Mouse (Mus musculus): ENCODE results near the gene Mfap3. TPM values are rescaled to one million over a fixed set of nuclear protein-coding genes. Genes with fewer than 3 reads are reported as not detected.

Mfap3 gene
- polyA plus RNA-seq, 1 experiment from 2014 or later = 42.5 TPM

DNA sequence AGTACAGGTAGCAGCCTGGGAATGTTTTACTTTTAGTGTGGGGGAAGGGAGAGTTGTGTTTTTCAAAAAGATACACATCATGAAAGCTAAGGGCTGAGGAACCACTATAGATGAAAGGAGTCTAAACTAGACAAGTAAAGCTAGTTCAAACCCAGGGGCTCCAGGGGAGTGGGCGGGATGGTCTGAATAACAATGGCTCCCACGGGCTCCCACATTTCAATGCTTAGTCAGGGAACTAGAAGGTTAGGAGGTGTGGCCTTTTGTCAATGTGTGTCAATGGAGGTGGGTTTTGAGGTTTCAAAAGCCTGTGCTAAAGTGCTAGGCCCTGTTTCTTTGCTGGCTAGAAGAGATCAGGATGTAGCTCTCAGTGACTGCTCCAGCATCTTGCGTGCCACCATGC is 20.8 kb upstream of the Mfap3 start:
- peaks cover 32% of the 10 kb centered on the region for H3K36me3 ChIP-seq (ENCODE audit: control insufficient read depth, insufficient read depth, low read length)

DNA sequence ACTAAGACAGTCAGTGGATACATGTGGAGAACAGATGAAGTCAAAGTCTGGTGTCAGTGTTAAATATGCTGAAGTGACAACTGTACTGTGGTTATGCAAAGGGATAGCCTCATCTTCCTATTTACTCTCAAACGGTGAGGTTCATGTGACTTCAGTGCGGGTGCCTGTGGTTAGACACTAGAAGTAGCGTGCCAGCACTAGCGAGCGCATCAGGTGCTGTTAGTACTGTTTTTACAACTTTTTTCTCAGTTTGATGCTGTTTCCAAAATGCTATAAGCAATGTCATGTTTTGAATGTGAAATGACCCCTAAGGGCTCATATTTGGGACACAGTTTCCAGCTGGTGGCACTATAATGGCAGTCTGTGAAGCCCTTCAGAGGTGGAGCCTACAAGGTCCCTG is 20.2 kb upstream of the Mfap3 start:
- Histone ChIP-seq H3K4me2 (ENCODE audit: low read depth, low read length) (no peak overlapping the region), H3K27me3 (ENCODE audit: control insufficient read depth, insufficient read depth, low read depth, low read length) (no peaks in the 10 kb centered on the region), H3K9me3 (ENCODE audit: control insufficient read depth, low read length) (no peaks in the 10 kb centered on the region), H3K9ac (ENCODE audit: low read length) (no peak overlapping the region), H3K36me3 (ENCODE audit: control insufficient read depth, insufficient read depth, low read length) (peaks cover 28% of the 10 kb centered on the region), H3K27ac (ENCODE audit: low read length) (no peak overlapping the region), H3K4me3 (ENCODE audit: low read length) (no peak overlapping the region), H3K4me1 (replicated peaks; ENCODE audit: control insufficient read depth, insufficient read depth, low read length) (no peaks in the 10 kb centered on the region)
- WGBS = 91% methylated on average over 5 of the region's 5 CpGs
- no peak for ATAC-seq (ENCODE audit: low read depth)

More for the DNA sequence above, 20.8 kb upstream of the Mfap3 start:
- no peaks in the 10 kb centered on the region for H3K4me1 ChIP-seq (replicated peaks; ENCODE audit: control insufficient read depth, insufficient read depth, low read length)
- H3K9me3 ChIP-seq (ENCODE audit: control insufficient read depth, low read length) = no peaks in the 10 kb centered on the region
- no peaks in the 10 kb centered on the region for H3K27me3 ChIP-seq (ENCODE audit: control insufficient read depth, insufficient read depth, low read depth, low read length)
- H3K9ac ChIP-seq (ENCODE audit: low read length) = no peak overlapping the region
- H3K4me2 ChIP-seq (ENCODE audit: low read depth, low read length) = no peak overlapping the region
- H3K27ac ChIP-seq (ENCODE audit: low read length) = no peak overlapping the region
- no peak for ATAC-seq (ENCODE audit: low read depth)
- WGBS = 75% methylated on average over 3 of the region's 3 CpGs
- no peak overlapping the region for H3K4me3 ChIP-seq (ENCODE audit: low read length)

DNA sequence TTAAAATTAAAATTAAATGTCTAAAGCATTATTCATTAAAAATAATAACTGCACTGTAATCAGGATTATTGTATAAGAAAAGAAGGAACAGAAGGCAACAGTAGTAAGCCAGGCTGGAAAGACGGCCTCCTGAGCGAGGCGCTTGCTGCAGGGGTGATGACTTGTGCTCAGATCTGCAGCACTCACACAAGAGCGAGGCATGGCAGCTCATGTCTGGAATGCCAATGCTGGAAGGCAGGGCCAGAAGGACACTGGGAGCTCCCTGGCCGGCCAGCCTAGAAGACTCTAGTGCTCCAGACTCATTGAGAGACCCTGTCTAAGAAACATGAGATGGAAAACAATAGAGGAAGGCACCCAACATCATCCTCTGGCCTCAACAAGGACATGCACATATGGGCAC is 15.3 kb upstream of the Mfap3 start:
- no peak overlapping the region for H3K27ac ChIP-seq (ENCODE audit: low read length)

DNA sequence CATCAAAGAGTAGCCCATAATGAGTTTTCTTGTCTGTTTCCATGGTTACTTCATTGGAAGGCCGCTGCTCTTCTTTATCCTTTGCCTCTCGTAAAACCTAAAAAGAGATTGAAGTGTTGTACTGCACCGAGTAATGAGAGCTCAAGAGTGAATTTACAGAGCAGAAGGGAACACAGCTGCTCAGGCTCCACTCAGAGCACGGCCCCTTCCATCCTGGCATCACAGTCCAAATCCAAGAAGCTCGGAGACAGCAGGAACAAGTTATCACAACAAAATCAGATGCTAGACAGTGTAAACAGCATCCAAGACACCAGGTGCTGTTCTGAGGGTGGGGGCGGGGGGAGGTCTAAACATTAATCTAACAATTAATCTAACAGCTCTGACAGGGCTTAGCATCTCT is 11.6 kb upstream of the Mfap3 start:
- Histone ChIP-seq H3K27ac (ENCODE audit: low read length) (no peak overlapping the region), H3K9ac (ENCODE audit: low read length) (no peak overlapping the region), H3K4me2 (ENCODE audit: low read depth, low read length) (no peak overlapping the region), H3K9me3 (ENCODE audit: control insufficient read depth, low read length) (no peaks in the 10 kb centered on the region), H3K4me1 (replicated peaks; ENCODE audit: control insufficient read depth, insufficient read depth, low read length) (no peaks in the 10 kb centered on the region), H3K4me3 (ENCODE audit: low read length) (no peak overlapping the region), H3K27me3 (ENCODE audit: control insufficient read depth, insufficient read depth, low read depth, low read length) (no peaks in the 10 kb centered on the region), H3K36me3 (ENCODE audit: control insufficient read depth, insufficient read depth, low read length) (peaks cover 29% of the 10 kb centered on the region)
- ATAC-seq (ENCODE audit: low read depth) = no peak
- 74% methylated on average over 6 of the region's 6 CpGs for WGBS

More for the DNA sequence above, 15.3 kb upstream of the Mfap3 start:
- H3K4me1 ChIP-seq (replicated peaks; ENCODE audit: control insufficient read depth, insufficient read depth, low read length) = no peaks in the 10 kb centered on the region
- 88% methylated on average over 5 of the region's 5 CpGs for WGBS
- no peaks in the 10 kb centered on the region for H3K9me3 ChIP-seq (ENCODE audit: control insufficient read depth, low read length)
- no peak overlapping the region for H3K4me2 ChIP-seq (ENCODE audit: low read depth, low read length)
- no peaks in the 10 kb centered on the region for H3K27me3 ChIP-seq (ENCODE audit: control insufficient read depth, insufficient read depth, low read depth, low read length)
- peaks cover 19% of the 10 kb centered on the region for H3K36me3 ChIP-seq (ENCODE audit: control insufficient read depth, insufficient read depth, low read length)
- no peak overlapping the region for H3K4me3 ChIP-seq (ENCODE audit: low read length)
- no peak overlapping the region for H3K9ac ChIP-seq (ENCODE audit: low read length)
- no peak for ATAC-seq (ENCODE audit: low read depth)

DNA sequence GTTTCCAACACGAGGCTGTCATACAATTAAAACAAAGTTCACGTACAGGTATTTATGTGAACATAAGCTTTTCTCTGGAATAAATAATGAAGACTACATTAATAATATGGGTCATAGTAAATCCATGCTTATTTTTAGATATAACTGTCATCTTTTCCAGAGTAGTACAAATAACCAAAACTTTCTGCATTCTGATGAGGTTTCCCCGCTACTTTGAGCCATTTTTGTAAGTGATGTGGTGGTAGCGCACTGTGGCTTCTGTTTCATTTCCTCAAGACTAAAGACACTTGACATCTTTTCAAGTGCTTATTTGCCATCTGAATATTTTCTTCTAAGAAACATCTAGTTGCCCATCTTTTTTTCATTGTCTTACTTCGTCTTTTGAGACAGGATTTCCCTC is 3.2 kb upstream of the Mfap3 start:
- no peak overlapping the region for H3K4me2 ChIP-seq (ENCODE audit: low read depth, low read length)
- ATAC-seq (ENCODE audit: low read depth) = no peak
- WGBS = 84% methylated on average over 5 of the region's 5 CpGs
- H3K36me3 ChIP-seq (ENCODE audit: control insufficient read depth, insufficient read depth, low read length) = peaks cover 18% of the 10 kb centered on the region
- no peaks in the 10 kb centered on the region for H3K9me3 ChIP-seq (ENCODE audit: control insufficient read depth, low read length)
- H3K27me3 ChIP-seq (ENCODE audit: control insufficient read depth, insufficient read depth, low read depth, low read length) = no peaks in the 10 kb centered on the region
- H3K27ac ChIP-seq (ENCODE audit: low read length) = no peak overlapping the region
- H3K4me1 ChIP-seq (replicated peaks; ENCODE audit: control insufficient read depth, insufficient read depth, low read length) = peaks cover 12% of the 10 kb centered on the region
- no peak overlapping the region for H3K9ac ChIP-seq (ENCODE audit: low read length)
- H3K4me3 ChIP-seq (ENCODE audit: low read length) = no peak overlapping the region

DNA sequence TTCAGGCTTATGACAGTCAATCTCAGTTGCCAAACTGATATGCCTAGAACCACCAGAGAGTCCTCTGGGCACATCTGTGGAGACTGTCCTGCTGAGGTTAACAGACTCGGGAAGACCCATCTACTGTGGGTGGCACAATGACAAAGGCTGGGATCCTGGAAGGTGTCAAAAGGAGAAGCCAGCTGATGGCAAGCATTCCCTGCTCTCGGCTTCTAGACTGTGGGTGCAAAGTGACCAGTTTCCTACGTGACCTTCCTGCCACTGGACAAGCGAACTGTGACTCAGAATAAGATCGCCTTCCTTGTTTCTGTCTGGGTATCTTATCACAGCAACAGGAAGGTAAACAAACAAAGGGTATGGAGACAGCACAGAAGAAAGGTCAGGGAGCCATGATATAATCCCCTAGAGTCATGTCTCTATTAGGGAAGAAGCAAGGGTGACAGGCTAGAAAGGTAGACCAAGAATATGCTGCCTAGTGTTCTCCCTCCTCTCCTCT is 1.5 kb upstream of the Mfap3 start:
- Histone ChIP-seq H3K36me3 (ENCODE audit: control insufficient read depth, insufficient read depth, low read length) (peaks cover 5% of the 10 kb centered on the region), H3K4me3 (ENCODE audit: low read length) (no peak overlapping the region), H3K4me1 (replicated peaks; ENCODE audit: control insufficient read depth, insufficient read depth, low read length) (peaks cover 12% of the 10 kb centered on the region), H3K4me2 (ENCODE audit: low read depth, low read length) (peak overlapping the region; percentile 67), H3K27ac (ENCODE audit: low read length) (no peak overlapping the region), H3K9ac (ENCODE audit: low read length) (no peak overlapping the region), H3K9me3 (ENCODE audit: control insufficient read depth, low read length) (no peaks in the 10 kb centered on the region), H3K27me3 (ENCODE audit: control insufficient read depth, insufficient read depth, low read depth, low read length) (no peaks in the 10 kb centered on the region)
- WGBS = 28% methylated on average over 5 of the region's 5 CpGs
- no peak for ATAC-seq (ENCODE audit: low read depth)

DNA sequence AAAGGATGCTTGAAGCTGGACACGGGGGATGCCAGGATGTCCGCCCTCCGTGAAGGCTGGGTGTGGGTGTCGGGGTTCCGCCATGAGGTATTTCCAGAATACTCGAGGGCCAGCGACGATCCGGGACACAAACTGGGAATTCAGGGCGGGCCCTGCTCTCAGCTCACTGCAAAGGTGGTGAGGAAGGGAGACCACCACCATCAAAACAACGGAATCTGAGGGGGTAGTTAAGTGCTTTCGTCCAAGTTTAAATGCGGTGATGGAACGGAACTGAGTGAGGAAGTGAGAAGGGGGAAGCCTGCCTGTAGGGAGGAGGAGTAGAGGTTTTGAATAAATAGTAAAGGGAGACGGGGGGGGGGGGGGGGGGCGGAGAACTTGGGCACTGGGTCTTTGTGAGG is 286 bp downstream of the Mfap3 start:
- H3K36me3 ChIP-seq (ENCODE audit: control insufficient read depth, insufficient read depth, low read length) = no peaks in the 10 kb centered on the region
- peak overlapping the region; percentile 91 for H3K9ac ChIP-seq (ENCODE audit: low read length)
- H3K9me3 ChIP-seq (ENCODE audit: control insufficient read depth, low read length) = no peaks in the 10 kb centered on the region
- WGBS = 0% methylated on average over 14 of the region's 16 CpGs
- peaks cover 12% of the 10 kb centered on the region for H3K4me1 ChIP-seq (replicated peaks; ENCODE audit: control insufficient read depth, insufficient read depth, low read length)
- H3K27ac ChIP-seq (ENCODE audit: low read length) = peak overlapping the region; percentile 86
- H3K4me2 ChIP-seq (ENCODE audit: low read depth, low read length) = peak overlapping the region; percentile 67
- ATAC-seq (ENCODE audit: low read depth) = peak; percentile 47; the same call in 1 of the 2 replicates
- H3K27me3 ChIP-seq (ENCODE audit: control insufficient read depth, insufficient read depth, low read depth, low read length) = no peaks in the 10 kb centered on the region
- H3K4me3 ChIP-seq (ENCODE audit: low read length) = peak overlapping the region; percentile 90

DNA sequence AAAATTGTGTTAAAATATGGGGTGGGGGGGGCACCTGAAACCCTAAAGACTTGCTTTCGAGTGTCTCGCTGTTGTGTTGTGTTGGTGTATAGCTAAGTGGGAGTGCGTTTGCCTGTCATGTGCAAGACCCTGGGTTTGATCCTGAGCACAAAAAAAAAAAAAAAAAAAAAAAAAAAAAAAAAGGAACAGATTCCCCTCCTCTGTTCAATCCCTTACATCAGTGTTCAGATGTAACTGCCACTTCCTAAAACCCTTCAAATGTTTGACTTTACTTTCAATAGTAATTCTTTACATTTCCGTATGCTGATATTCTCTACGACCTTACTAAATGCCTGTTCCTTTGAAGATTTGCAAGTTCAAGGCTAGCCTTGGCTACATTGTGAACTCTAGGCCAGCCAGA is 840 bp downstream of the Mfap3 start:
- Histone ChIP-seq H3K9ac (ENCODE audit: low read length) (peak overlapping the region; percentile 91), H3K4me2 (ENCODE audit: low read depth, low read length) (peak overlapping the region; percentile 67), H3K27me3 (ENCODE audit: control insufficient read depth, insufficient read depth, low read depth, low read length) (no peaks in the 10 kb centered on the region), H3K4me3 (ENCODE audit: low read length) (peak overlapping the region; percentile 90), H3K27ac (ENCODE audit: low read length) (no peak overlapping the region), H3K4me1 (replicated peaks; ENCODE audit: control insufficient read depth, insufficient read depth, low read length) (peaks cover 12% of the 10 kb centered on the region), H3K9me3 (ENCODE audit: control insufficient read depth, low read length) (no peaks in the 10 kb centered on the region), H3K36me3 (ENCODE audit: control insufficient read depth, insufficient read depth, low read length) (no peaks in the 10 kb centered on the region)
- ATAC-seq (ENCODE audit: low read depth) = no peak
- WGBS = 59% methylated on average over 5 of the region's 5 CpGs

DNA sequence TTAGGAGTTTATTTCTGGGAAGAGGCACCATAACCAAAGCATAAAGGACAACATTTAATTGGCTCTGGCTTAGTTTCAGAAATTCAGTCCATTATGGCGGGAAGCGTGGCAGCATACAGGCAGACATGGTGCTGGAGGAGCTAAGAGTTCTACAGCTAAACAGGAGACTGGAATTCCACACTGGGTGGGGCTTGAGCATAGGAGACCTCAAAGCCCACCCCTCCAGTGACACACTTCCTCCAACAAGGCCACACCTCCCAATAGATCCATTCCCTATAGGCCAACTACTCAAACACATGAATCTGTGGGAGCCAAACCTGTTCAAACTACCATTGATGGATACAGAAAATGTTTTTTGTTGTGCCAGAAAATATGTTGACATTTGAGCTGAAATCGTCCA is 2.7 kb downstream of the Mfap3 start:
- no peaks in the 10 kb centered on the region for H3K36me3 ChIP-seq (ENCODE audit: control insufficient read depth, insufficient read depth, low read length)
- no peaks in the 10 kb centered on the region for H3K27me3 ChIP-seq (ENCODE audit: control insufficient read depth, insufficient read depth, low read depth, low read length)
- ATAC-seq (ENCODE audit: low read depth) = no peak
- H3K4me1 ChIP-seq (replicated peaks; ENCODE audit: control insufficient read depth, insufficient read depth, low read length) = peaks cover 12% of the 10 kb centered on the region
- no peak overlapping the region for H3K4me3 ChIP-seq (ENCODE audit: low read length)
- no peak overlapping the region for H3K4me2 ChIP-seq (ENCODE audit: low read depth, low read length)
- no peak overlapping the region for H3K9ac ChIP-seq (ENCODE audit: low read length)
- 94% methylated on average over 3 of the region's 3 CpGs for WGBS
- no peak overlapping the region for H3K27ac ChIP-seq (ENCODE audit: low read length)
- no peaks in the 10 kb centered on the region for H3K9me3 ChIP-seq (ENCODE audit: control insufficient read depth, low read length)

DNA sequence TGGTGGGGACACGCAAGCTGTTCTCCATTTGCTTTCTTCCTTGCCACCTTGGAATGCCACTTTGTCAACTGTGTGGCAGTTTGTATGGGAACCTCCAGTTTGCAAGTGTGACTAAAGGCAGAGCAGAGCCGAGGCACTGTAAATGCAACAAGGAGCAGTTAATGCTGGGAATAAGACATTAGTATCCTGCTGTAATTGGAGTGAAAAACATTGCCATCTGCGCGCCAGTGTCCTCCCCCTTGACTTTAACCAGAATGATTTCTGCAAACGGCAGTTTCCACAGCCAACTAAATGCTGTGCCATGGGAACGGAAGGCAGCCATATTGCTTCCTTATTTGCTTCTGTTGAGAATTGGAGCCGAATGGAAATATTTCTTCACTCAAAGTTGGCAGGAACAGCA is 3.6 kb downstream of the Mfap3 start:
- Histone ChIP-seq H3K36me3 (ENCODE audit: control insufficient read depth, insufficient read depth, low read length) (no peaks in the 10 kb centered on the region), H3K4me3 (ENCODE audit: low read length) (no peak overlapping the region), H3K27me3 (ENCODE audit: control insufficient read depth, insufficient read depth, low read depth, low read length) (no peaks in the 10 kb centered on the region), H3K9ac (ENCODE audit: low read length) (no peak overlapping the region), H3K27ac (ENCODE audit: low read length) (no peak overlapping the region), H3K4me1 (replicated peaks; ENCODE audit: control insufficient read depth, insufficient read depth, low read length) (peaks cover 10% of the 10 kb centered on the region), H3K9me3 (ENCODE audit: control insufficient read depth, low read length) (no peaks in the 10 kb centered on the region), H3K4me2 (ENCODE audit: low read depth, low read length) (no peak overlapping the region)
- no peak for ATAC-seq (ENCODE audit: low read depth)
- 80% methylated on average over 7 of the region's 7 CpGs for WGBS

Data from lung, embryonic 16.5 days (tissue).